Mouse (Mus musculus): ENCODE data around the gene C1qb. TPM values are rescaled to one million over a fixed set of nuclear protein-coding genes. Genes with fewer than 3 reads are reported as not detected.

C1qb gene
- polyA plus RNA-seq, 1 experiment from 2014 or later = 10.6 TPM

GRCm38 (mm10) chr4:136889981-136890380 lies 4.0 kb upstream of the C1qb start:
- Histone ChIP-seq H3K27me3 (ENCODE audit: low read depth, poor library complexity, severe bottlenecking) (peaks cover 49% of the 10 kb centered on the region), H3K27ac (no peak overlapping the region), H3K4me3 (no peak overlapping the region), H3K36me3 (no peaks in the 10 kb centered on the region), H3K4me1 (peaks cover 3% of the 10 kb centered on the region; the same call in 1 of the 2 replicates), H3K9me3 (replicated peaks) (no peaks in the 10 kb centered on the region)
- WGBS = 88% methylated on average over 15 of the region's 15 CpGs
- DNase-seq (ENCODE audit: low spot score) = no peak

- no peak for DNase-seq (ENCODE audit: low spot score)
- WGBS = 82% methylated on average over 5 of the region's 5 CpGs
- no peaks in the 10 kb centered on the region for H3K9me3 ChIP-seq (replicated peaks)
- no peak overlapping the region for H3K4me3 ChIP-seq
- H3K36me3 ChIP-seq = no peaks in the 10 kb centered on the region
- no peaks in the 10 kb centered on the region for H3K4me1 ChIP-seq
- no peak overlapping the region for H3K27ac ChIP-seq
- peaks cover 27% of the 10 kb centered on the region for H3K27me3 ChIP-seq (ENCODE audit: low read depth, poor library complexity, severe bottlenecking)
Measured at GRCm38 (mm10) chr4:136887714-136888113, 1.7 kb upstream of the C1qb start.

DNA sequence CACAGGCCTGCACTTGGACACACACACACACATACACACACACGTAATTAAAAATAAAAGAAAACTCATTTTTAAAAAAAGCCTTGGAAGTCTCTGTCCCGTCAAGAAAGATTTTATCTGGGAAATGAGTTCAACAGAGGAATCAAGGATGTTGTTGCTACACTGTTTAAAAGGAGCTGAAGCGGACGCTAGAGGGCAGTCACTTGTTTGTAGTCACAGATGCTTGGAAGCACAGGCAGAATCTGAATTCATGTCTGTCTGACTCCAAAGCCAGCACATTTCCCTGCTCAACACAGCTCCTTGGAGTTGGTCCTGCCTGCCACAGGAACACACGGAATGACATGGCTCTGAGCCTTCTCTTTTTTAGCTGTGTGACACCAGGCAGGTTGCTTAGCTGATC lies 7.4 kb downstream of the C1qb start:
- H3K36me3 ChIP-seq = no peaks in the 10 kb centered on the region
- peaks cover 3% of the 10 kb centered on the region; the same call in 1 of the 2 replicates for H3K4me1 ChIP-seq
- WGBS = 21% methylated on average over 5 of the region's 5 CpGs
- no peaks in the 10 kb centered on the region for H3K27me3 ChIP-seq (ENCODE audit: low read depth, poor library complexity, severe bottlenecking)
- no peaks in the 10 kb centered on the region for H3K9me3 ChIP-seq (replicated peaks)
- no peak overlapping the region for H3K27ac ChIP-seq
- no peak overlapping the region for H3K4me3 ChIP-seq
- no peak for DNase-seq (ENCODE audit: low spot score)

DNA sequence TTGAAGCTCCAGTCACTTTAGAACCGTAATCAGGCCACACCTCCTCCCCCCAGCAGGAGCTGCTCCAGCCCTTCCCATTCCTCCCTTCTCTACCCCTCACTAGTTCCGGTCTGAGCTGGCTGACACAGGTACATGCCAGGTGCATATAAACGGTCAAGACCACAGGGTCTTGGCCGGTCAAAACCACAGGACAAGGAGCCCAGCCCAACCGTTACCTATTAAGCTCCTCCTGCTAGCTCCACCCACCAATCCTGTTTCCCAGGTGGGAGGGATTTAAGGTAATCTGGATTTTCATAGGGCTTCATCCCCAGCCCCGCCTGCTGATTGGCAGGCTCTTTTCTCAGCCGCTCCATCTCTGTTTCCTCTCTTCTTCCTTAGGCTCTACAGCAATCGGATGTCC lies 7.8 kb downstream of the C1qb start:
- no peaks in the 10 kb centered on the region for H3K9me3 ChIP-seq (replicated peaks)
- WGBS = 48% methylated on average over 8 of the region's 8 CpGs
- H3K36me3 ChIP-seq = no peaks in the 10 kb centered on the region
- no peak overlapping the region for H3K27ac ChIP-seq
- peaks cover 4% of the 10 kb centered on the region; the same call in 1 of the 2 replicates for H3K4me1 ChIP-seq
- no peaks in the 10 kb centered on the region for H3K27me3 ChIP-seq (ENCODE audit: low read depth, poor library complexity, severe bottlenecking)
- H3K4me3 ChIP-seq = no peak overlapping the region
- no peak for DNase-seq (ENCODE audit: low spot score)

DNA sequence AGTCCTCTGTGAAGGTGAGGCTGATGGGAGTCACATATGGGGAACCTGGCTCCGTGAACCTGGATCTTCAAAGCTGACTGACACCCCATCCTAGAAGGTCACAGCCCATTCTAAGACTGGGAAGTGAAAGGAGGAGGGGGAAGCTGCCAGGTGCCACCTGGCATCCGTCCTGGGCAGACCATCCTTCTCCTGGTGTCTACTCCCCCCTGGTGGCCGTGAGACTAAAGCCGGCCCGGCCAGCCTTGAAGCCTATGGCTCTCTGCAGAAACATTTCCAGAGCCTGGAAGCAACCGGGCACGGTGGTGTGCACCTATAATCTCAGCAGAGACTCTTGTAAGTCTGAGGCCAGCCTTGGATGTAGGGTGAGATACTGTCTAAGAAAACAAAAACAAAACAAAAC lies 9.0 kb downstream of the C1qb start:
- 23% methylated on average over 7 of the region's 7 CpGs for WGBS
- H3K36me3 ChIP-seq = no peaks in the 10 kb centered on the region
- no peaks in the 10 kb centered on the region for H3K9me3 ChIP-seq (replicated peaks)
- no peak overlapping the region for H3K4me3 ChIP-seq
- DNase-seq (ENCODE audit: low spot score) = peak; percentile 76
- no peaks in the 10 kb centered on the region for H3K27me3 ChIP-seq (ENCODE audit: low read depth, poor library complexity, severe bottlenecking)
- peaks cover 4% of the 10 kb centered on the region; the same call in 1 of the 2 replicates for H3K4me1 ChIP-seq
- H3K27ac ChIP-seq = no peak overlapping the region

DNA sequence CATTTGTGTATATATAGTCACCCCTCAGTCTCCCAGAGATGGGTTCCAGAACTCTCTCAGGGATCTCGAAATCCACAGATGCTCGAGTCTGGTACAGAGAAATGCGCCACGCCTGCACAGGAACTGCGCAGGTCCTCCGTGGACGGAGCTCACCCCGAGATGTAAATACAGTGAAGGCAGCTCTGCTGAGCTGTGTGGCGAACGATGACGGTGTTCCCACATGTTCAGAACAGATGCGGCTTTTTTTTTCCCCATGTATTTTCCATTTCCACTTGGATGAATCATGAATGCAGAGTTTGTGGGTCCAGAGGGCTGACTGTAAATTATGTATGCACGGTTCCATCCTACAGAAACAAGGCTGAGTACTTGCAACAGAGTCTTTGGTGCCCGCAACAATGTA lies 11.0 kb downstream of the C1qb start:
- no peaks in the 10 kb centered on the region for H3K36me3 ChIP-seq
- no peaks in the 10 kb centered on the region for H3K27me3 ChIP-seq (ENCODE audit: low read depth, poor library complexity, severe bottlenecking)

GRCm38 (mm10) chr4:136868371-136868770 lies 17.6 kb downstream of the C1qb start:
- Histone ChIP-seq H3K27ac (no peak overlapping the region), H3K27me3 (ENCODE audit: low read depth, poor library complexity, severe bottlenecking) (peaks cover 13% of the 10 kb centered on the region), H3K9me3 (replicated peaks) (no peaks in the 10 kb centered on the region), H3K4me1 (peaks cover 41% of the 10 kb centered on the region), H3K4me3 (no peak overlapping the region), H3K36me3 (no peaks in the 10 kb centered on the region)
- 86% methylated on average over 6 of the region's 6 CpGs for WGBS
- no peak for DNase-seq (ENCODE audit: low spot score)

More for the DNA sequence above, 11.0 kb downstream of the C1qb start:
- DNase-seq (ENCODE audit: low spot score) = no peak
- H3K4me3 ChIP-seq = no peak overlapping the region
- WGBS = 94% methylated on average over 14 of the region's 14 CpGs
- no peak overlapping the region for H3K27ac ChIP-seq
- H3K9me3 ChIP-seq (replicated peaks) = no peaks in the 10 kb centered on the region
- H3K4me1 ChIP-seq = peaks cover 4% of the 10 kb centered on the region; the same call in 1 of the 2 replicates

GRCm38 (mm10) chr4:136867690-136868345 lies 18.2 kb downstream of the C1qb start:
- WGBS = 9% methylated on average over 12 of the region's 12 CpGs
- H3K27ac ChIP-seq = no peak overlapping the region

GRCm38 (mm10) chr4:136865531-136865930 lies 20.5 kb downstream of the C1qb start:
- WGBS = 66% methylated on average over 5 of the region's 5 CpGs
- peak overlapping the region; percentile 72 for H3K27ac ChIP-seq
- DNase-seq (ENCODE audit: low spot score) = no peak
- peak overlapping the region; percentile 25; the same call in 1 of the 2 replicates for H3K4me3 ChIP-seq
- peaks cover 41% of the 10 kb centered on the region for H3K27me3 ChIP-seq (ENCODE audit: low read depth, poor library complexity, severe bottlenecking)
- no peaks in the 10 kb centered on the region for H3K36me3 ChIP-seq
- H3K4me1 ChIP-seq = peaks cover 60% of the 10 kb centered on the region
- H3K9me3 ChIP-seq (replicated peaks) = no peaks in the 10 kb centered on the region

More at GRCm38 (mm10) chr4:136867690-136868345, 18.2 kb downstream of the C1qb start:
- Histone ChIP-seq H3K4me1 (peaks cover 46% of the 10 kb centered on the region), H3K36me3 (no peaks in the 10 kb centered on the region), H3K27me3 (ENCODE audit: low read depth, poor library complexity, severe bottlenecking) (peaks cover 18% of the 10 kb centered on the region), H3K4me3 (0 out of 2 replicates have a peak overlapping the region, but pooled peaks have one; percentile 1), H3K9me3 (replicated peaks) (no peaks in the 10 kb centered on the region)
- peak; percentile 43 for DNase-seq (ENCODE audit: low spot score)

- peak overlapping the region; percentile 25 for H3K4me3 ChIP-seq
- H3K27ac ChIP-seq = peak overlapping the region; percentile 72
- peaks cover 41% of the 10 kb centered on the region for H3K27me3 ChIP-seq (ENCODE audit: low read depth, poor library complexity, severe bottlenecking)
- no peaks in the 10 kb centered on the region for H3K9me3 ChIP-seq (replicated peaks)
- H3K36me3 ChIP-seq = no peaks in the 10 kb centered on the region
- peak; percentile 74 for DNase-seq (ENCODE audit: low spot score)
- 16% methylated on average over 15 of the region's 15 CpGs for WGBS
- peaks cover 60% of the 10 kb centered on the region for H3K4me1 ChIP-seq
Measured at GRCm38 (mm10) chr4:136864751-136865470, 21.1 kb downstream of the C1qb start.

- H3K9me3 ChIP-seq (replicated peaks) = no peaks in the 10 kb centered on the region
- WGBS = 56% methylated on average over 9 of the region's 9 CpGs
- H3K27me3 ChIP-seq (ENCODE audit: low read depth, poor library complexity, severe bottlenecking) = peaks cover 41% of the 10 kb centered on the region
- no peak for DNase-seq (ENCODE audit: low spot score)
- H3K4me3 ChIP-seq = no peak overlapping the region
- no peaks in the 10 kb centered on the region for H3K36me3 ChIP-seq
- no peak overlapping the region for H3K27ac ChIP-seq
- H3K4me1 ChIP-seq = peaks cover 60% of the 10 kb centered on the region
Measured at GRCm38 (mm10) chr4:136863517-136863916, 22.5 kb downstream of the C1qb start.

- Histone ChIP-seq H3K27ac (no peak overlapping the region), H3K4me3 (no peak overlapping the region), H3K36me3 (no peaks in the 10 kb centered on the region), H3K9me3 (replicated peaks) (no peaks in the 10 kb centered on the region), H3K4me1 (peaks cover 50% of the 10 kb centered on the region), H3K27me3 (ENCODE audit: low read depth, poor library complexity, severe bottlenecking) (peaks cover 41% of the 10 kb centered on the region)
- 65% methylated on average over 2 of the region's 2 CpGs for WGBS
- no peak for DNase-seq (ENCODE audit: low spot score)
Measured at GRCm38 (mm10) chr4:136862411-136862810, 23.6 kb downstream of the C1qb start.

DNA sequence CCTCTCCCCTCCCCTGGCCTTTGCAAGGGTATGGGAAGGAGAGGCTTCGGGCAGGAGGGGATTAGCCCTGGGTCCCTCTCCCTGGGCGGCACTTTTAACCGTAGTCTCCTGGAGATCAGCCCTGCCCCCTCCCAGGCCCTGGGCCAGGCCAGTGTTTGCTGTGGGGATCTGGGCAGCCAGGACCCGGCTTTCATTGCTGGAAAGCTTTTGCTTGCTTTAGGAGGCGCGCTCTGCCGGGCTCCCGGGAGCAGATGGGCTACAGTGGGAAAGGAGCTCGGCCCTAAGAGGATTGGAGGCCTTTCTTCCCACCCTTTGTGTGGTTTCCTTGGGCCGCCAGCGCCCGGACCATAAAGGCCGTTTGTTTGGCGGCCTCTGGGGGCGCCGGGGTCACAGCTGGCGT lies 24.2 kb downstream of the C1qb start:
- H3K4me3 ChIP-seq = peak overlapping the region; percentile 1; the same call in 1 of the 2 replicates
- 8% methylated on average over 17 of the region's 17 CpGs for WGBS
- H3K4me1 ChIP-seq = peaks cover 48% of the 10 kb centered on the region
- H3K36me3 ChIP-seq = no peaks in the 10 kb centered on the region
- H3K27ac ChIP-seq = peak overlapping the region; percentile 81
- peaks cover 41% of the 10 kb centered on the region for H3K27me3 ChIP-seq (ENCODE audit: low read depth, poor library complexity, severe bottlenecking)
- no peak for DNase-seq (ENCODE audit: low spot score)
- no peaks in the 10 kb centered on the region for H3K9me3 ChIP-seq (replicated peaks)
